Mouse (Mus musculus) liver, adult (tissue): Measurements from ENCODE around the gene Cep83.

Source experiments
- GATA4 ChIP-seq: IDR thresholded peaks from 2 replicates; pipeline ENCODE4 v1.6.1; 2014; ENCODE audit warnings: mild to moderate bottlenecking, low read length; ENCODE audit not compliant: insufficient replicate concordance

Gene Cep83

DNA sequence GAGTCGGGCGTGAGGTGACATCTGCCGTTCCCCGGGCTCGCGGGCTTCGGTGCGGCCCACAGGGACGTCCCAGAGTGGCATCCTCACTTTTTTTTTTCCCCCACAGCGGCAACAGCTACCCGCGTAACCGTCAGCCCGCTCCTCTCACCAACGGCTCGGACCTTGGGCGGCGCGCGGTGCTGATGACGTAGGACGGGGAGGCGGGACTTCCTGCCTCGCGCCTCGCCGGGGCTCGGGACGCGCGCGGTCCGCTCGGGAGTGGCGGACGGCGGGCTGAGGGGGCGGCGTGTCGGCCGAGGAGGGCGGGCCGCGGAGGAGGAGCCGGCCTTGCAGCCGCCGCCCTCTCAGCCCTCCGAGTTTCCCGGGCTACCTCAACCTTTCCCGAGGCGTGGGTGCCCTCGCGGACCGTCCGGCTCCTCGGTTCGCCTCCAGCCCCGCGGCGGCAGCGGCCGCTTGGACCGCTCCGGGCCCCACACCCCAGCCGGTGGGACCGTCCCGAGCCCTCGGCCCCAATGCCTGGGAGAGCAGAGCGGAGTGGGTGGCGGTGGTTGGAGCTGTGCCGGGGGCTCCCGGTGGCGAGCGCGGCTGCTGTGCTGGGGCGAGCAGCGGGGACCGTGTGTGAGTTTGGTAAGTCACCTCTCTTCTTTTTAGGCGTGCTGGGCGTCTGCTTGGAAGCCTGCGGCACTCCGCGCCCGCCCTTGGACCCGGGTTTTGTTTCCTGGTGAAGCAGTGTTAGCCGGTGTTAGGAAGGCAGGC lies at the start of gene Cep83:
Cep83 (plus strand) TSS at position 235 of the 756 bp plus-strand sequence.
- TF ChIP-seq GATA4: no peak; the same call in 1 of the 2 replicates

DNA sequence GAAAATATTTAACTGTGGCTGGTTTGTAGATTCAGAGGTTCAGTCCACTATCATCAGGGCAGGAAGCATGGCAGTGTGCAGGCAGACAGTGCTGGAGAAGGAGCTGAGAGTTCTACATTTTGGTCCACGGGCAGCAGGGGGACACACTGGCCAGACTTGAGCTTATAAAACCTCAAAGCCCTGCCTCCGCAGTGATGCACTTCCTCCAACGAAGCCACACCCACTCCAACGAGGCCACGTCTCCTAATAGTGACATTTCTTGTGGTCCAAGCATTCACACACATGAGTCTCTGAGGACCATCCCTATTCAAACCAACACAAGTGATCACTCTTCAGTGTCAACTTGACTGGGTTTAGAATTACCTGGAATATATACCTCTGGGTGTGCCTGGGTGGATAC lies 49.2 kb upstream of the Cep83 start:
- TF ChIP-seq GATA4: no peak

DNA sequence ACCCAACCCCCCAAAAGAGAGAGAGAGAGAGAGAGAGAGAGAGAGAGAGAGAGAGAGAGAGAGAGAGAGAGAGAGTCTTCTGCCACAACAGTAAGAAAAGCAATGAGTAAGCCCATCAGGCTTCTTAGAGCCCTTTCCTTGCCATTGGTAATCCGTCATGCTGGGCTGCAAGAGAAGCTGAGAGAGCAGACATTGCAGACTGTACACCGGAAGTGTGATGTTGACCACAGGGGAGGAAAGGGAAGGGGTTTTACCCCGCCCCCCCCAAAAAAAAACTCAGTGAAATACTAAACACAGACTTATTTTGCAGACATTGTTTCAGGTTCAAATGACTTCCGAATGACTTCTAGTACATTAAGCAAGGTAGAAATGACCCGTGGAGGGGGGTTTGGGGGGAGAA lies 48.4 kb upstream of the Cep83 start:
- TF ChIP-seq GATA4: no peak

DNA sequence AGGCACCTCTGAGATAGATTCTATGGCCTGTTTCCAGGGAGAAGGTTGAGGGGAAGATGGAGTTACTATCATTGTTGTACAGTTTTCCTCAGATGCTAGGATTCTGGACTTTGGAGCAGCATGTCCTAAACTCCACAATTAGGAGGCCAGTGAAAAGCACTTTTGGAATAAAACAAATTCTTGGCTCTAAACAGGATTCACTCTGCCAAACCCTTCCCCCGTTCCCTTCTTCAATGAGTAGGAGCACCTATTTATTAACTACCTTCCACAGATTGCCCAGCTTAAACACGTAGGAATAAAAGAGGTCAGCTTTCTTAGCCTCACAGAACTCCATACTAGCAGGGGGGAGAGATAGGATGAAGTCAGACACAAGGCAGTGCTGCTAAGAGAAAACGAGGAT lies 24.4 kb upstream of the Cep83 start:
- TF ChIP-seq GATA4: no peak

DNA sequence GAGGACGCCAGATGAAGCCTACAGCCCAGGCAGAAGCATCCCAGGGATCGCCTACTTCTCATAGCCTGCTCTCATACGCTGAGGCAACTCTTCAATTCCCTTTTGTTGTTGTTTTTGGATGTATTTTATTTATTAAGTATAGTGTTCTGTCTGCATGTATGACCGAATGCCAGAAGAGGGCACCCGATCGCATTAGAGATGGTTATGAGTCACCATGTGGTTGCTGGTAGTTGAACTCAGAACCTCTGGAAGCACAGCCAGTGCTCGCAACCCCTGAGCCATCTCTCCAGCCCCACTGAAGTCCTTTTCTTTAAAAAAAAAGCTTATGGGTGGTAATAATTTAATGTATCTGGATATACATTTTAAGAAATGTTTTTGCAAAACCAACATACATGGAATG lies 24.0 kb upstream of the Cep83 start:
- TF ChIP-seq GATA4: no peak

DNA sequence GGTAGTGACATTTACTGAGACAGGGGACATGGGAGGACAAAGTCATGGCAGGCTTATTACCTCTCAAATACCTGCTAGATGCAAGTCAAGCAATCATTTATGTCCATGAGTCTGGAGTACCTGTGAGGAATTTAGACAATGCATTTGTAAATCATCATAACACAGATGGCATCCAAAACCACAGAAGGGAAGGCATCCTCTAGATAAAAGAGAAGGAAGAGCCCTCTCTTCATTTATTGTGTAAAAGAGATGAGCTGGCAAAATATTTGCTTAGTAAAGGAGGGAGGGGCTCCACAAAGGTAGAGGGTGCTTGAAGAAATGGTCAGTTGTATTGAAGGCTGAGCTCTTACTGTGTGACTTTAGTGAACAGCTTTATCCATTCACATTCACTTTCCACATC lies 20.3 kb upstream of the Cep83 start:
- TF ChIP-seq GATA4: no peak

DNA sequence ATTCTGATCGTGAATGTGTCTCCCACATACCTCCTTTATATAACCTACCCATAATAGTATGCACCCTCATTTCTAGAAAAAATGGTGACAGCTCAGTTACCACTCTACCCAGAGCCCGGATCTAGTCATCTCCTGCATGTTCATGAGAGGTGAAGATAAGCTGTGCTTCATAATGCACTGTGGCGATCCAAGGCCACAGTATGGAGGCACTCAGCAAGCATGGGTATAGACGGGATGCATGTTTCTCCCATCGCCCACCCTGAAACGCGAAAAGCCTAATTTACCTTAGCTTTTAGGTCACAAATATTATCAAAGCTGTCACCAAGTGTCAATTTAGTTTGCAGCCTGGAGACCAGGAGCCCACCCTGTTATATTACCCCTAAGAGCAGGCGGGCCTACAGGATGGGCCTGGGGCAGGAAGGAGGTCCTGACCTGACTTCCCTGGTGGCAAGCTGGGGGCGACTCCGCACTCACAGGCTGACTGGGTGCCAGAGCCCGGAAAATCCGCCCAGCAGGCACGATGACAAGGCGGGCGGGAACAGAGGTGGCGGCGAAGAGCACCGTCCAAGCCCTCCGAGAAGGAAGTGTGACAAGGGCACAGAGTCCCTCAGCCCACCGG lies 544 bp upstream of the Cep83 start:
- no peak for TF ChIP-seq GATA4

DNA sequence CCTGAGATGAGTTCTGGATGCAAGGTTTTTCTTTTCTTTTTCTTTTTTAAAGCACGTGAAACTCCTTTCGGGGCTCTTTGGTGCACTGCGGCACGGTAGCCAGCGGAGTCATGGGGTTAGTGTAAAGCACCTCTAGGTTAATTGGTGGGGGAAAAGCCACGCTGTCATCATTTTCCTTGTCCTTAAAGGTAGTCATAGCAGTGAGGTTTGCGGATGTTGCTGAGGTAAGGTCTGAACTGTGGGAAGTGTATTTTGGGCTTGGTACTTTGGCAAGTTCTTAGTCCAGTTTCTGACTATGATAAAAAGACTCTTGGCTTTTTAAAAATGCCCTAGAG lies 689 bp downstream of the Cep83 start:
- TF ChIP-seq GATA4: no peak

DNA sequence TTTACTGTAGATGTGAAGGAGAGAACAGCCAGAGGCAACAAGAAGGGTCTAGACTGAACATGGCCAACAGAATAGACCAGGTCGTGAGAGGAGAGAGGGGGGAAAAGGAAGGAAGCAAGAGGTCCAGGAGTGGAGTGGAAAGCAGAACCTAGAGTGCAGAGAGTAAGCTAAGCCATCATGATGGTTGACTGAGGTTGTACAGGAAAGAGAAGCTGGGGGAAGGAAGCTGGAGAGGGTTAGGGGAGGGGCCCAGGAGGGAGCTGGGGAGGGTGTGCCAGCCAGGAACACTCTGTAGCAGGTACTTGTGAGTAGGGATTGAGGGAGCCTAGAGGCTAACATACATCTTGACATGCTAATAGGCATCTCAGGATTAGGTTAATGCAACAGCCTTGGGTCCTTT lies 1.9 kb downstream of the Cep83 start:
- no peak for TF ChIP-seq GATA4

DNA sequence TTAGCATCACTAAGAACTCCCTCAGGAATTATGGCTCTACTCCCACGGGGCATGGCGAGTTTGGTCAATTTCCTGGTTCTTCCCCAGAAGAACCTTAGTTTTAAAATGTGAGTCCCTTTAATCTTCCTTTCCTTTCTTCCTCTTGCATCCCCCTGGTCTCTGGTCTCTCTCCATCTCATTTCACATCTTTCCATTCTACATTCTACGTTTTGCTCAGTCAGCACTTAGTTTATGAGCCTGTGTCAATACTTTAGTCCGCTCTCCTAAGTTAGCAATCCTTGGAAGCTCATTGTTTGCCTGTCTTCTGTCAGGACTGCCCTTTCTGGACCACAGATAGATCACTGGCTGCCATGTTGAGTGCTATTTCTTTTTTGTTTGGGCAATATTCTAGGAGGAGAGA lies 3.7 kb downstream of the Cep83 start:
- TF ChIP-seq GATA4: no peak

DNA sequence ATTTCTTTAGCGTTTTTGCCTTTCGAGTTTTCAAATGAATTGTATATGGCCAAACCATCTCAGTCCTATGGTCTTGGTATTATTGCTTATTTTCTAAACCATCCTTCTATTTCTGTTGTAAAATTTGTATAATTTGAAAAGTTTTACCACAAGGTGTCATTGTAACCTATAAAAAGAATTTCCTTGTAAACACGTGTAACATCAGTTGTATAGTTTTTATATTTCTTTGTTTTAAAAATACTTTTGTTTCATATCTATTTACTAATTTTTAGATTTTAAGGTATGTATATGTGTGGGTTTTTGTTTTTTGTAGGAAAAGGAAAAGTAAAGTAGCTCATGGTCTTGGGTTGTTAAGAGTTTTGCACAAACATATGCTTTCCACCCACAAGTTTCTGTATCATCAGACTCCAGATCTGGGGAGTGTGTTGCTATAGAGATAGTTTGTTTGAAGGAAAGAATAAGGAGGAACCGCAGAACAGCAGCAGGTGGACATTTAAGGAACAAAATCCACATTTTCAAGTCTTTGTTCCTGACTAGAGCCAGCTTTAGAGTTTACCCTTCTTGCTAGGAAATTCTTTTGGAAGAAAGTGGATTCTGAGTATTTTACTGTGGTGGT lies 17.3 kb downstream of the Cep83 start:
- TF ChIP-seq GATA4: no peak

DNA sequence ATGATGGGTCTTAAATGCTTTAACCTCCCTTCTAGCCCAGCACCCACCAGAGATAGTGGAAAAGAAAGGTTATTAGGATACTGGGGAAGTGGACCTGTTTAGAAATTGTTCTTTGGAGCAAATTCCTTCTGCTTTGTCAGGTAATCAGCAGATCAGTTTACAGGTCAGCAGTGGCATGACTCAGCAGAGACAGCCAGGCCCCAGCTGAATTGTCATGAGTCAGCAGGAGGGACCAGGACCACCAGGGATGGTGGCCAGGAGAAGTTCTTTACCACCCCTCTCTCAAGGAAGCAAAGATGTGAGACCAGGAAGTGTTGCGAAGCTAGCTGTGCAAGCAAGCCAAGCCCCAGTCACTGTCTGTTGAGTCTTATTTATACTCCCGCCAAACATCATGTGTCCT lies 18.2 kb downstream of the Cep83 start:
- no peak for TF ChIP-seq GATA4

DNA sequence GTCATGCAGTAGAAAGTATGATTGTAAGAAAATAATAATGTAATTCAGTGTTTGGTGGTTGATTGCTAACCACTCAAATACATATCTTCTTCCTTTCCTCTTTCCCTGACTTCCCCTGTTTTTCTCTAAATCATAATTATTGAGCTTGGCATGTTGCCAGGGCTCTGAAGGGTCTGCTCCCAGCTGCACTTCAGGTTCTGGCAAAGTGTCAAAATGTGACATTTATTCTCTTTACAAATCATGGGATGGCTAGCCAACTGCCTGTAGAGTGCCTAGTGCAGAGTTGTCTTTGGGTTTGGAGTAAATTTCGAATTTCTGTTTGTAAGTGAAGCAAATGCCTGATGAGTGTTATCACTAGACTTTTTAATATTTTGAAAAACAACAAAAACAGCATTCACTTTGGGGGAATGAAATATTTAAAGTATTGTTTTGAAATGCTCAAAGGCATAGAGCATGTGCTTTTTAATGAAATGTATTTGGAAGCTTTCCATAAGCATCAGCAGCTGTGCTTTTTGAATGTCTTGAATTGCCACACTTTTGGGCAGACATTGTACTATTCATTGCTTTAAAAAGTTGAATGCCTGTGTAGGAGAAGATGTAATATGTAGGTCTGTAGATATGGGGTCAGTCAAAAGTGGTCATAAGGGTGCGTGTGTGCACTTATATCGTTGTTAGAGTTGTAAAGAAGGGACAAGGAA lies 21.3 kb downstream of the Cep83 start:
- no peak for TF ChIP-seq GATA4

DNA sequence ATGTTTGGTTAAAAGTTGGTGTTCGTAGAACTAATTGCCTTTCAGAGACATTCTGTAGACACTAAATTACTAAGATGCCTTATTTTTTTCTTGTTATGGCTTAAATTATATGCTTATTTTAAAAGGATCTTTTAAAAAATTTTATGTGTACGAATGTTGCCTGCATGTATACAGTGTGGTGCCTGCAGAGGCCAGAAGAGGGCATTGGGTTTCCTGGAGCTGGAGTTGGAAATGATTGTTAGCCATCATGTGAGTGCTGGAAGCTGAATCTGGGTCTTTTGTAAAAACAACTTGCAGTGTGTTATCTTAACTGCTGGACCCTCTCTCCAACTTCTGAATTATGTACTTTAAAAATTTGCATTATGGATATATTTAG lies 21.9 kb downstream of the Cep83 start:
- TF ChIP-seq GATA4: no peak

DNA sequence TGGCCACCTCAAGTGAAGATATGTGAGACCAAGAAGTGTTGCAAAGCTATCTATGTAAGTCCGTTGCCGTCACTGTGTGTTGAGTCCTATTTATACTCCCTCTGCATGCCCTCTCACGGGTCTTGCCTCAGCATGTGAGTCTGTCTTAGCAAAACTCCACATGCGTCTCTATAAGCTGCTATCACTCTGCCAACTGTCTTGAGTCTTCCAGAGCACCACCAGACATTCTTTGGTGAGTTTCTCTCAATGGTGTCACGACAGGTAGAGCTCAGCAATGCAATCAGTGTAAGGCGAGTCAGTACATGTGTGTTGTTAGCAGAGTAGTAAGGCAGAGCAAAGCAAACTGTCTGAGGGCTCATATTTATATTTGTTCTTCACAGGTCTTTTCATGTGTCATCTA lies 31.8 kb downstream of the Cep83 start:
- no peak for TF ChIP-seq GATA4

DNA sequence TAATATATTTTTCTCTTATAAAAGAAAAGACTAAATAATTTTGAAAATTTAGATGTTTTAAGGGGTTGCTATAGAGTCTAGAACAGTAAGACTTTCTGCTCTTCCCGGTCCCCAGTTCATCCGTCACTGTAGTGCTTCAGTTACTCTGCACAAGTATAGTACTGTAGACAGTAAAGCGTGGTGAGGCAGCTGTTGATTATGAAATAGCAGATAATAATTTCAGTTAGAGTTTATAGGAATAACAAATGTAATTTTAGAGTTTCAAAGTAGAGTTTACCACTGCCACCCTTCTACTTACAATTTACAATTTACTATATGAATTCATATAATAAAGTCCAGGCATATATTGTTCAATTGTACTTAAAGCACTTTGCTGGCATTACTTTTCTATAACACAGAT lies 42.0 kb downstream of the Cep83 start:
- TF ChIP-seq GATA4: no peak

DNA sequence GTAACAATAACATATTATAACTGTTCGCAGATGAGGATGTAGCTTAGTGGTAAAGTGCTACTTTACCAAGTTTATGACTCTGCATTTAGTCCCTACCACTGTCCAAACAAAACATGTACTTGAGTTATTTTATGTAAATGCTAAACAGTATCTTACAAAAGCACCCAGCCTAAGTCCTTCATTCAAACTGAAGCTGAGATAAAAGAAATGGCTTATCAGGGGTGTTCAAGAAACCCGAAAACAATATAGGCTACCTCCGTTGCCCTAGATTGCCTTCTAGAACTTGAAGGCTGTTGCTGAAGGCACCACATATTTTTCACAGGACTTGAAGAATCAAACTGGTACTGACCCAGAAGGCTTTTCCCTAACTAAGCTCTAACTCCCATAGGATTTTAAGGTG lies 46.4 kb downstream of the Cep83 start:
- TF ChIP-seq GATA4: no peak

DNA sequence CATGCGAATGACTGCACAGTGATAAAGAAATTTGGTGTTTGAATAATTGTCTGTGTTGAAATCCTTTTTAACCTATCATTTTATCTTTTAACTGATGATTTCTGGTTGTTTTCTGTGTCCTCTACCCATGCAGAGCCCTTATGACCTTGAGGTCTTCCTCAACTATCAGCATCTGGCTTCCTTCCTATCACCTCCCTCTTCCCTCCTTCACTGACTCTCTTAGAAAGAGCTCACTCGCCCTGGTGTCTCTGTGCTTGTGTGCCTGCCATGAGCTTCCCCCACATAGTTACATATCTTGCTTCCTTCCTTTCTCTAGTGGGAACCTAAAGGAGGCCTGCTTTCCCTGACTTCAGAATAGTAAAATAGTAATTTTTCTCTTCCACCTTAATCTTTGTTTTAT lies 51.8 kb downstream of the Cep83 start:
- TF ChIP-seq GATA4: peak; percentile 37; the same call in 1 of the 2 replicates
